Mouse (Mus musculus) spleen, postnatal 4 days (tissue): ENCODE measurements around the gene Bmpr1a.
"Not testable (repeated sequence)": the region's sequence is repeated elsewhere in the genome, so short reads cannot be mapped to it uniquely, and the experiment has no call there.

Experiments
- DNase-seq, 2 experiments: peaks; one replicate each; pipeline ENCODE4 v3.0.0; 2022; ENCODE audit warnings: low spot score in 2 of 2

Bmpr1a gene

DNA sequence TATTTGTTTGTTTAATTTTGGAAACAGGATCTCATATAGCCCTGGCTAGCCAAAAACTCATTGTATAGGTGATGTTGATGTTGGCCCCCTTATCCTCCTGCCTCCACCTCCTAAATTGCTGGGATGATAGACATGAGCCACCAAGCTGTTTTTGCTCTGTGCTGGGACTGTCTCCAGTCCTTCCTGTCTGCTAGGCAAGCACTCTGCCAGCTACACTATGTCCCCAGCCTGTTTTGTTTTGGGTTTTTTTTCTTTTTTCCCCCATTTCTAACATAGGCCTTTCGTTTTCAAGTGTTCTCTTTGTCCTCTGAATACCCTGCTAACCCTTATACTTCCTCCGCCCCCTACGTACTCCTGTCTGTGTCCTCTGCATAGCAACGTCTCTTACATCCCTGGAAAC, 109.8 kb downstream of the Bmpr1a start:
- no peak for DNase-seq

DNA sequence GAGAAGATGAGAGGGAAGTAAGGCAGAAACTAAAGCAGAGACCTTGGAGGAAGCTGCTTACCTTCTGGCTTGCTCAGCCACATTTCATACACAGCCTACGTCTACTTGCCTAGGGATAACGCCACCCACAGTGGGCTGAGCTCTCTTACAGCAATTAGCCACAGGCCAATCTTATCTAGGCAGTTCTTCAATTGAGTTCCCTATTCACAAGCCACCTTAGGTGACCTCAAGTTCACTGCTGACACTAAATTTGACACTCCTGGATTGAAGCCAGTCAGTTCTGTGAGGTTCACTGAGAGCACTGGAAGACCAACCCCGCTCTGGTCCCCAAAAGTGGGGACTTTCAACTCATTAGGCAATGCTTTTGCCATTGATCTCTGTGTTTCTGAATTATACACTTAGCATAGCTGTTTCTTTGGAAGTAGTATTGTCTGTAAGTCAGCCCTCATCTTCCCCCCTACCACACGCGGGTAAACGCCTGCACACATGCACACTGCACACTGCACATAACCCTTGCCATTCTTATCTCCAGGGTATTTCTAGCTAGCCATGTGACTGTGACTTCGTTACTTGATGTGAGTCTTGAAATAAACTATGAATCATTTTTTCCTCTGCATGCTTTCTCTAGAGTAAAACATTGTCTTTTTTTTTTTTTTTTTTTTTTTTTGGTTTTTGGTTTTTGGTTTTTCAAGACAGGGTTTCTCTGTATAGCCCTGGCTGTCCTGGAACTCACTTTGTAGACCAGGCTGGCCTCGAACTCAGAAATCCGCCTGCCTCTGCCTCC, 120.0 kb downstream of the Bmpr1a start:
- DNase-seq: no peak

DNA sequence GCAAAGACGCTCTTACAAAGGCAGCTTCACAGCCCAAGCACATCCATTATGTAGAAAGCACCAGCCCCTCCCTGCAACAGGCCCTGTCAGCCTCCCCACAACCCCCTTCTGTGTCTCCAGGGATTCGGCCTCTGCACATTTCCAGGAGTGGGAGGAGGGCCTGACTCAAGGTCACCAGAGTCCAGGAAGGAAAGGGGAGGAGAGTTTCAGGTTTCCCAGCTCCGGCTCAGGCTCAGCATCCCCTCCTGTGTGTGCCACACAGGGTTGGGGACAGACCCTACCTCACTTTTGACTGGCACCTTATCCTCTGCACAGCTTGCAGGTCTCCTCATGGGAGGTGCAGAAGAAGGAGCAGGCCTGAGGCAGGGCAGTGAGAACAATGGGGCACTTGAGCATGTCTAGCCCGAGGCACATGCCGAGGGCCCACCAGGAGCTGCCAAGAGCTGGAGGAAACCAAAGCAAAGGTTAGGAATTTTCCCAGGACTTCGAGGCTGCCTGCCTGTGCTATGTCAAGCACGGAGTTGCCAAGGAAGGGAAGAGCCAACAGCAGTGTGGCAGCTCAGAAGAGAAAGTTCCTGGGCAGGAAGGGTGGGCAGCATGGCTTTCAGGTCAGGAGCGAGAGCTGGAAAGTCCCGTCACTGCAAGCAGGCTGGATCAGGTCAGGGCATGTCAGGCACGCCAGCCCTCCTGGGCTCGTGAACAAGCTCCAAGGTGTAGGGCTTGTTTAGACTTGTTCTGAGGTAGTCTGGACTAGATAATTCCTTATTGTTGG, 124.4 kb downstream of the Bmpr1a start:
- no peak for DNase-seq

DNA sequence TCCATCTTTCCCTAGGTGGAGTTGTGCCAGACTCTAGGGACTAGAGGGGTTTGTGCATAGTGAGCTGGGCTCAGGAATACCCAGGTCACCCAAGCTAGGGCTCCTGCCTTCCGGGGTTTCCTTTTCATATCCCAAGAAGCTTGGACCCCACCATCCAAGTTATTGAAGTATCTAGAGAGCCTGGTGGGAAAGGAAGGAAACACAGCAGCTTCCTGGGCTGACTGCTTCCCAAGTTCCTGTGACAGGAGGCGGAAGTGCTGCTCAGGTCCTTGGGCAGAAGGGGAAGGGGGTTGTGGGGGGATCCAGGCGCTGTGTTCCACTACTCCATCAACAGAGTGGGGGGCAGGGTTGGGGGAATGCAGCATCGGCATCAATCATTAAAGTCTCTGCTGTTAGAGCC, 126.0 kb downstream of the Bmpr1a start:
- DNase-seq: no peak

DNA sequence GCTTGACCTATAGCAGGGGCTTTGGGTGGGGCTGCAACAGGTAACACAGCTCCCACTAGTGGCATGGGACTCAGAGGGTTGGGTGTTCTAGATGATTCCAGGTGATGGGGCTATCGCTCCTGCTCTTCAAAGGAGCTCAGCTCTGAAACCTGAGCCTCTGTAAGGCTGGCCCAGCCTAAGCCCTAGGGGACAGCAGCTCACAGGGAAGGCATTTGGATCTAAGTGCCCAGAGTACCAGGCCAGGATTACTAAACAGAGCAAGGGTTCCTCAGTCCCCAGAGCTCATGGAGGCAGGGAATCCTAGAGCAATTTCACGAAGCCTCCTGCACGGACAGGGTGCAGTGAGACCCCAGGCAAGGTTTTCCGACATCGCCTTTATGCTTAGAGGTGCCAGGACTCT, 127.2 kb downstream of the Bmpr1a start:
- no peak for DNase-seq

DNA sequence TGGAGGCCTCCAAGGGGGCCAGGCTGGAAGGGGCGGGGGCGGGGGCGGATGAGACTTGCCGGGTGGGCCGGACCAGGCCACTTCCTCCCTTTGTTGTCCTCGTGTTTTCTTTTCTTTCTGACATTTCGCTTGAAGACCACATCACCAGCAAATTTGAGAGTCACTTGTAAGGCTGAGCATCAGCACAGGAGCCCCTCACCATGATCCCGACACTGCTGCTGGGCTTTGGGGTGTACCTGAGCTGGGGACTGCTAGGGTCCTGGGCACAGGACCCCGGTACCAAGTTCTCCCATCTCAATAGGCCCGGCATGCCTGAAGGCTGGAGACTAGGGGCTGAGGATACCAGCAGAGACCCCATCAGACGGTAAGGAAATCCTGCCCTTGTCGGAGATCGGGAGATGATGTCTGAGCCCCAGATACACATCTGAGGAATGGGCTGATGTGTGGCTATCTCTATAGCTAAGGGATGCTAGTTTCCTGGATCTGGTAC, 127.7 kb downstream of the Bmpr1a start, which contains the start of gene Mmrn2:
Gene Mmrn2, plus strand, starts transcription at position 51 of the 490 bp plus-strand sequence.
- no peak for DNase-seq

DNA sequence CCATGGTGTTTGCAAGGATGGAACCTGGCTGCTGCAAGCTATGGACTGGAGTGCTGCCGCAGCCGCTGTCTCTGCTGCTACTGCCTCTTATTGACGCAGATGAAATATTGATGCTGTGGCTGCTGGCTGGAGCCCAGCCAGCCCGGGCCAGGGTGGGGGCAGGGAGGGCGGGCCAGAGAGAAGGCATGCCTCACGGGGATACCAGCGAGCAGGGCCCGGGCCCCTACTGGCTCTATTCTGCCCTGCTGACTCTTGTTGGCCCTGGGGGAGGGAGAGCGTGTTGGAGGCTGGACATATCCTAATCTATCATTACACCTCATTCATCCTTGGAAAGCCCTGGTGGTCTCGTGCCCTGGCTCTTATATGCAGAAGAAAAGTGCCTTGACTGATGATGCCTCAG, 128.6 kb downstream of the Bmpr1a start, which contains the start of gene Sncg:
Gene Sncg, minus strand, starts transcription at position 213 of the 400 bp plus-strand sequence.
- DNase-seq: no peak

DNA sequence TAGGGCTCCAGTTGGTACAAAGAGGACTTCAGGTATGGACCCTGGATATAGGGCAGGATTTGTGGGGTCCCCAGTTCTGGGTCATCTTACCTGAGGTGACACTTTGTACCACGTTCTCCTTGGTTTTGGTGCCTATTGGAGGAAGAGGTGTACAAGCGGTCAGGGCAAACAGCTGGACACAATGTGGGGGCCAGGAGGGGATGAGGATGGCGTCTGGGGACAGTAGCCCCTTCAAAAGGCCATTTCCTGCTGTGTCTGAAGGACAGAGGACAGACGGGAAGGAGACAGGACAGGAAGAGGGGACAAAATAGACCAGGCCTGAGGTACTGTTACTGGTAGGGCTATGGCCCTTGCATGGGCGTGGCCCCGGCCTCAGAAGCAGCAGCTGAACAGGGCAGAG, 129.6 kb downstream of the Bmpr1a start:
- DNase-seq: no peak

DNA sequence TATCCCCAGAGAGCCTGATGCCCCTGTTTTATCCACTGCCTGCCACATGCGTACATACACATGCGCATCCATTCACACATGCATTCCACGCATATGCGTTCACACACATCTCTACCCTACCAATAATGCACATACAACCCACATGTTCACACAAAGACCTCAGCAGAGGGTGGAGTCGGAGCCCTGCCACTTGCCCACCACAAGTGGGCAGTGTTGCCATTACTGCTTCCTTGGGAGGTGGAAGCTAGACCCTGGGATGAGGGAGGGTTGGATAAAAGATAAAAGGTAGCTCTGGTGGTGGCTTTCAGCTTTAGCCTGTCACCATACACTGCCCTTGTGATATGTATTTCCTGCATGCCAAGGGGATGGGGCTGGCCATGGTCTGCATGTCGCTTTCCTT, 130.5 kb downstream of the Bmpr1a start:
- peak in 1 of 2 experiments; percentile 27 for DNase-seq

DNA sequence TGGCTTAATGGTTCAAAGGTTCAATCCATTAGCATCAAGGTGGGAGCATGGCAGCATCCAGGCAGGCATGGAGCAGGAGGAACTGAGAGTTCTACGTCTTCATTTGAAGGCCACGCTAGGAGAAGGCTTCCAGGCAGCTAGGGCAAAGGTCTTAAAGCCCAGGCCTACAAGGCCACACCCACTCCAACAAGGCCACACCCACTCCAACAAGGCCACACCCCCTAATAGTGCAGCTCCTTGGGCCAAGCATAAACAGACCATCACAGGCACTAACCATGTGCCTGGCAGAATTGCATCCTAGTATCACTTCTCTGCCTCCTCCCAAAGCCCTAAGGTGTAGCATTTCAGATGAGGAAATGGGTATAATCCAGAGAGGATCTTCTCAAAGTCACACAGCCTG, 131.4 kb downstream of the Bmpr1a start:
- no peak for DNase-seq

DNA sequence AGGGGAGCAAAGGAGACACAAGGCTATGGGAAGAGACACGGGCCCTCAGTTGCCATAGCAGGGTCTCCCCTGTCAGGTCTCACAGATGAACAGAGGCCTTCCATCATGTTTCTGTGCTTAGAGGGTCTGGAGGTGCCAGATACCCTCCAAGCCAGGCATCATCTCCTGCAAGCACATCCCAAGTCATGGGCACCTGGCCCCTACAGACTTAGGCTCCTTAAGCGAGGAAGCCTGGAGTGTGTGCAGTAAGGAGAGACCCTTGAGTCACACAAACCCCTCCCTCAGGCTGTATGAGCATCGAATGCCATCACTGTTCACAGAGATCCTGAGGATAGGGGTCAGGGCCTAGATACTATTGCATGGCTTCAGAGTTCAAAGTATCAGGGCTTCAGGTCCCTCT, 132.2 kb downstream of the Bmpr1a start:
- no peak for DNase-seq

DNA sequence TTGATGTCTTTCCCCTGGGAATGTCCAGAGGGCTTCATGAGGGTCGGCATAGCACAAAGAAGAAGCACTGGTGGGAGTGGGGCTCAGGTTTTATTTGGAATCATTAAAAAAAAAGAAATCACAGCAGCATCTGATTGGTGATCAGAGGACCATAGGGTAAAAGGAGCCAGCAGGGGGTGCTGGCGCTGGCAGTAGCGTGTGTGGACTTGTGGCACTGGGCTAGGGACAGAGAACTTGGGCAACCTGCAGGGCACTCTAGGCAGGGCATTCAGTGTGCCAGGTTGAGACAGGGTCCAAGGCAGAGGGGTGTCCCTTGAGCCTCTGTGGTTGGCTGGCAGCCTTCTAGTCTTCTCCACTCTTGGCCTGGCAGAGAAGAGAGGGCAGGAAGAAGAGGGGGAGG, 132.9 kb downstream of the Bmpr1a start:
- DNase-seq: no peak

DNA sequence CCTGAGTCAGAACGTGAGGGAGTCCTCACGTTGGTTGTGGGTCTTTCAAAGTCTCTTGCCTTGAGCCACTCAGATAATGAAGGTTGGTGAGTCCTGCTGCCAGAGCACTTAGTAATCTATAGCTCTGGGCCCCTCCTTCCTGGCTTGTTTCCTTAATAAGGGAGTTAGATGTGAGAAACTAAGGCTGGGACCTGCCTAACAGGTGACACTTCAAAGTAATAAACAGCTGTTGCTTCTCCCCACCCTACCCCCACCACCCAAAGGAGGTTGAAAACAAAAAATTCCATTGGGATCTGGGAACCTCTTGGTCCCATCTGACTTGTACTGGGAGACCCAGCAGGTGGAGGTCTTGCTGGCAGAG, 138.0 kb downstream of the Bmpr1a start:
- no peak for DNase-seq

DNA sequence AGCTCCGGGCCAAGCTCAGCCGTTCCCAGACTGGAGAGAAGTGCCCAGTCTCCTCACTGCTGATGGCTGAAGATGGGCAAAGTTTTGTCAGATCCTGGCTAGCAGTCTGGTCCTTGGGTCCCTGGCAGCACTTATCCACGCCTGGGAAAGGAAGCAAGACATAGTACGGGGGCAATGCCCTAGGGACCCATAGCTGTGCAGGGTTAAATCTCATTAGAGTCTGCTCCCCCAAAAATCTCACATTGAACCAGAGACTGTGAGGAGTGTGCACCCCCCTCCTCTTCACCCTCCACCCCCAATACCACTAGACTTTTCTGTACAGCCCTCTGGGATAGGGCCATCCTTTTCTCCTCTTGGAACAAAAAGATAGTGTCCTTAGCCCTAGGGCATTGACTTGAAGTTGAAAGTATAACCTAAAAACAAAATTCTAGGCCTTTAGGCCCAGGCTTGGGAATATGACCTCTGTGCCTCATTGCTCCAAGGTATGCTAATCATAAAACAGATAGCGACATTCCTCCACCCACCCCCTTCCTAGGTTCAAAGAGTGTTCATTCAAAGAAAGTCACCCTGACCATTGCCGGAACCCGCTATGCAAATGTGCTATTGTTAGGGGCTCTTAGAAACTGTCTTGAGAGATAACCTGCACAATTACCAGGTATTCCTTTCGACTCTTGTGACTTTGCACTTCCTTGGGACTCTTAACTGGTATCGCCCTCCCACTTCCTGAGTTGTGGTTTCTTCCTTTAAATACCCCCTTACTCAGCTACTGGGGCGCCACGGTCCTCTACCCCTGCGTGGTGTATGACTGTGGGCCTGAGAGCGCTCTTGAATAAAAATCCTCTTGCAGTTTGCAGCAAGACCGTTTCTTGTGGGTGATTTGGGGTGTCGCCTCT, 138.6 kb downstream of the Bmpr1a start:
- not testable (repeated sequence) for DNase-seq

DNA sequence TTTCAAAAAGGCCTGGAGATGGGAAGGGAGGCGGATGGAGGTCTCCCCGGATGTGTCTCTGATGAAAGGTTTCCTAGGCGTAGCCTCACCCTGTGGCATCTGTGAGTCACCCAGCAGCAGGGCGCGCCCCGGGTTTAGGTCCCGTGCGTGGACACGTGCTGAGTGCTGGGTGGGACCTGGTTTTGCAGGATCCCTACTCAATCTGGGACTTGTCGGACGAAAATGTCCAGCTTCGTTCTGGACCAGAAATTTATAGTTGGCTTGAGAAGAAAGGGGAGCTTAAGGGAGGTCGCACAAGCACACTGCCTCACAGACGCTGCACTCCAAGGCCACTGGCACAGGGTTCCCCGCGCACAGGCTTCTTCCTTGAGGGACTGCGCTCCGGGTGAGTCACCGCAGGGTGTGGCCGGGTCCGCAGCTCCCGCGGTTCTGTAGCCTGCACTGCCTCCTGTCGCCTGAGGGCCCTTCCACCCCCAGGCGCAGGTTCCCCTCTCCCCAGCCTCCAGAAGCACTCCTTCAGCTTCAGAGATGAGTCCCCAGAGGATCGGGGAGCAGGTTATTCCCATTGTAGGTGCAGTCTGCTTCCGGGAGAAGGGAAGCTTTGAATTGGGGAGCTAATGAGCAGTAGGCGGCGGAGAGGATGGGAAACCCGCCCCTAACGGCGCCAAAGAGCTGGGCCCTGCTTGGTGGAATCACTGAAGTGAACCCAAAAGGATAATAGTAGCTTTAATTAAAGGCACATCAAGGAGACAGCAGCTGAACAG, 139.5 kb downstream of the Bmpr1a start:
- DNase-seq: peak in 1 of 2 experiments; percentile 25

DNA sequence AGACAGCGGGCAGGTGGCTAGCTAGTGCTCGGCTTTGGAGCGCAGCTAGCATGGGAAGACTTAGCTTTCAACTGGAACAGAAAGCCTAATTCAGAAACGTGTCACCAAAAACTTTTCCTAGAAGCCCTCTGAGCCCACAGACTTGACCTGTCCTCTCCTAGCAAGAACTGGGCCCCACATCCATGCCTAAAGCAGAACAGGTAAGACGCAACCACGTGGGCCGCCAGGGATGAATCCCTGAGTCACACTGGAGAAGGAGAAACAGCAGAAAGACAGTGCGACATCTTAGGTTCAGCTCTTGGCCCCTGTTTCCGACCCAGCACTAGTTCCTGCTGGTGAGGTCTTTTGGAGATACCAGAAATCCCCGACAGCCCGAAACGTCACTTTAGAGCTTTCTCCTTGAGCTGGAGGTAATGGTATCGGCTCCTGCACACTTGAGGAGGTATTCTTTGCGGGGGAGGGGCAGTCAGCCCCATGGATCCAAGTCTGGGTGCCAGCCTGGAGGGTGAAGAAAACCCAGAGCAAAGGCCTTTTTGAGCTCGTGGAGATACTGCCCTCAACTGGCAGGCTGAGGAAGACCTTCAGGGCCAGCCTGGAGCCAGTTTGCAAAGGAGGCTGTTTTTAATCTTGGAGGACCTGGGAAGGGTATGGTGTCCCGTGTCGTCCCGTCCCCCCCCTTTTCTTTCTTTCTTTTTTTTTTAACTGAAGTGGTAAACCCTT, 140.3 kb downstream of the Bmpr1a start:
- peak in 1 of 2 experiments; percentile 25 for DNase-seq

DNA sequence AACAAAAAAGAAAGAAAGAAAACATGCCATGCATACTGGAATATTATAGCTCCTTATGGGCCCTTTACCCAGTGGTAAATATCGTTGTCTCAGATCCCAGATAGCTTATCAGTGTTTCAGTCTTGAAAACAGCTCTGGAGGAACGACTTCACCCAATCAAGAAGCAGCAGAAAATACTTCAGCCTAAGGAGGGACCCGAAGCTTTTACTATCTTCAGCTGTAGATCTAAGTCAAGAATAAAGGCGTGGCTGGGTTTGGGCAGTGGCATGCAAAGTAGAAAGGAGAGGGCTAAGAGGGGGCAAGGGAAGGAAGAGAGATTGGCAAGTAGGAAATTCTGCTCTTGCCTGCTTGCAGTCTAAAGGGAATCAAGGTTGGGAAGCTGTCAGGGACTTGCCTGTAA, 141.0 kb downstream of the Bmpr1a start:
- DNase-seq: no peak
